Mouse (Mus musculus) Patski (cell line): ENCODE measurements at regions not wholly inside any gene's neighbourhood (a gene's known extent, or its start where the extent isn't known, plus 50 kb on each side); places are given as distances from the start of the nearest gene placed in this dataset.

ENCODE experiments used
- ATAC-seq: fragments of 100-300 bp; one replicate; pipeline ENCODE4 v1.8.0; 2021
- CTCF ChIA-PET: fragments of 350-600 bp; sonication (Branson Sonifier 250); formaldehyde crosslinking; loops from one replicate; lab custom pipeline; 2022; ENCODE audit warnings: inconsistent platforms; lab: Charles Lee
- POLR2A ChIA-PET: fragments of 350-600 bp; sonication (Branson Sonifier 250); formaldehyde crosslinking; loops from one replicate; lab custom pipeline; 2022; ENCODE audit warnings: antibody characterized with exemption, inconsistent platforms; lab: Charles Lee
- DNase-seq: peaks from one replicate; pipeline ENCODE4 v3.0.0-alpha.2; 2011; ENCODE audit warnings: low read depth, low spot score
- H3K27me3 ChIP-seq: fragments of 371-371 bp; one replicate; pipeline ENCODE4 v1.5.1; 2021
- CTCF ChIP-seq: fragments of 100-300 bp; IDR thresholded peaks from one replicate; pipeline ENCODE4 v1.5.1; 2021
- in situ Hi-C: fragments of 300-500 bp; cut with MboI; formaldehyde crosslinking; loops from 3 replicates; pipeline ENCODE4 v1.11.1; 2018; ENCODE audit warnings: low pct_unique_long_range_greater_than_20kb, mixed read lengths

- DNase-seq (no peak), ATAC-seq (no peak)
- in situ Hi-C loops, result no loop called here
Measured at GRCm38 (mm10) chr6:101938393-101938985, 560.8 kb upstream of the Pdzrn3 start.

GRCm38 (mm10) chr6:101937467-101938392, 560.0 kb upstream of the Pdzrn3 start:
- no peaks in the 10 kb centered on the region for H3K27me3 ChIP-seq
- DNase-seq (no peak), ATAC-seq (no peak)
- in situ Hi-C loops, result no loop called here
- TF ChIP-seq CTCF, result no peak
- POLR2A ChIA-PET, result interaction anchor here (0.9 kb wide), 1 partner anchor 66 kb away, joined by 3 read pairs; no protein-coding TSS in a partner anchor
- CTCF ChIA-PET, result interaction anchor here (1.2 kb wide), 1 partner anchor 13 kb away, joined by 3 read pairs; no protein-coding TSS in a partner anchor

More at GRCm38 (mm10) chr6:101938393-101938985, 560.8 kb upstream of the Pdzrn3 start:
- no peak for TF ChIP-seq CTCF
- CTCF ChIA-PET, result no interaction called here
- H3K27me3 ChIP-seq, result no peaks in the 10 kb centered on the region
- POLR2A ChIA-PET, result no interaction called here

GRCm38 (mm10) chr6:101931768-101932167, 554.1 kb upstream of the Pdzrn3 start:
- in situ Hi-C loops, result no loop called here
- H3K27me3 ChIP-seq, result no peaks in the 10 kb centered on the region
- POLR2A ChIA-PET, result no interaction called here
- no peak for DNase-seq
- no peak for TF ChIP-seq CTCF
- no peak for ATAC-seq
- CTCF ChIA-PET, result interaction anchor here (1.4 kb wide), 1 partner anchor 10 kb away, joined by 3 read pairs; no protein-coding TSS in a partner anchor

GRCm38 (mm10) chr6:101921686-101922085, 544.0 kb upstream of the Pdzrn3 start:
- in situ Hi-C loops, result loop anchor here (25.0 kb wide), 2 partner anchors 641 to 1291 kb away; partner anchors contain the start of gene Cntn3
- no peak for TF ChIP-seq CTCF
- H3K27me3 ChIP-seq, result no peaks in the 10 kb centered on the region
- DNase-seq, result no peak
- CTCF ChIA-PET, result no interaction called here
- ATAC-seq, result peak; percentile 39
- POLR2A ChIA-PET, result no interaction called here

- DNase-seq (no peak), ATAC-seq (peak; percentile 54)
- POLR2A ChIA-PET, result no interaction called here
- TF ChIP-seq CTCF, result peak; percentile 54
- no peaks in the 10 kb centered on the region for H3K27me3 ChIP-seq
- CTCF ChIA-PET, result no interaction called here
- in situ Hi-C loops, result loop anchor here (25.0 kb wide), 2 partner anchors 641 to 1291 kb away; partner anchors contain the start of gene Cntn3
Measured at GRCm38 (mm10) chr6:101921186-101921585, 543.5 kb upstream of the Pdzrn3 start.

GRCm38 (mm10) chr6:101918914-101919313, 541.2 kb upstream of the Pdzrn3 start:
- DNase-seq (no peak), ATAC-seq (no peak)
- ChIA-PET POLR2A (no interaction called here), CTCF (no interaction called here)
- no peaks in the 10 kb centered on the region for H3K27me3 ChIP-seq
- no peak for TF ChIP-seq CTCF
- in situ Hi-C loops, result loop anchor here (25.0 kb wide), 2 partner anchors 643 to 1293 kb away; partner anchors contain the start of gene Cntn3

- TF ChIP-seq CTCF, result no peak
- POLR2A ChIA-PET, result no interaction called here
- no peaks in the 10 kb centered on the region for H3K27me3 ChIP-seq
- CTCF ChIA-PET, result no interaction called here
- in situ Hi-C loops, result loop anchor here (25.0 kb wide), 2 partner anchors 657 to 1307 kb away; partner anchors contain the start of gene Cntn3
- DNase-seq (no peak), ATAC-seq (no peak)
Measured at GRCm38 (mm10) chr6:101905029-101905342, 527.3 kb upstream of the Pdzrn3 start.

- DNase-seq (no peak), ATAC-seq (no peak)
- no peak for TF ChIP-seq CTCF
- ChIA-PET POLR2A (no interaction called here), CTCF (no interaction called here)
- in situ Hi-C loops, result loop anchor here (25.0 kb wide), 2 partner anchors 658 to 1308 kb away; partner anchors contain the start of gene Cntn3
- H3K27me3 ChIP-seq, result no peaks in the 10 kb centered on the region
Measured at GRCm38 (mm10) chr6:101904234-101905028, 526.7 kb upstream of the Pdzrn3 start.

GRCm38 (mm10) chr6:101902276-101902675, 524.6 kb upstream of the Pdzrn3 start:
- ChIA-PET CTCF (interaction anchor here (1.1 kb wide), 1 partner anchor 687 kb away, joined by 3 read pairs; no protein-coding TSS in a partner anchor), POLR2A (interaction anchor here (0.6 kb wide), 1 partner anchor 93 kb away, joined by 6 read pairs; no protein-coding TSS in a partner anchor)
- ATAC-seq (no peak), DNase-seq (no peak)
- in situ Hi-C loops, result loop anchor here (25.0 kb wide), 2 partner anchors 660 to 1310 kb away; partner anchors contain the start of gene Cntn3
- TF ChIP-seq CTCF, result no peak
- no peaks in the 10 kb centered on the region for H3K27me3 ChIP-seq

GRCm38 (mm10) chr6:101898544-101898943, 520.8 kb upstream of the Pdzrn3 start:
- no peak for ATAC-seq
- H3K27me3 ChIP-seq, result no peaks in the 10 kb centered on the region
- ChIA-PET CTCF (no interaction called here), POLR2A (no interaction called here)
- DNase-seq, result no peak
- in situ Hi-C loops, result no loop called here
- no peak for TF ChIP-seq CTCF
